Mouse (Mus musculus): ENCODE measurements around the gene Rpl38.
A peak's percentile ranks its signal among the peaks of the same experiment; 100 is the strongest.

Gene Rpl38

GRCm38 (mm10) chr11:114682321-114682900 is 14.1 kb downstream of the Rpl38 start:
- no peak for DNase-seq

GRCm38 (mm10) chr11:114683029-114683721 is 14.9 kb downstream of the Rpl38 start:
- DNase-seq, result no peak

GRCm38 (mm10) chr11:114683722-114684621 is 15.6 kb downstream of the Rpl38 start:
- peak in 1 of 2 experiments; percentile 22 for DNase-seq

- peak; percentile 30 to 67 for DNase-seq
These were observed 16.5 kb downstream of the Rpl38 start for GRCm38 (mm10) chr11:114684627-114685373.

GRCm38 (mm10) chr11:114685526-114686040 is 17.3 kb downstream of the Rpl38 start:
- DNase-seq, result no peak

GRCm38 (mm10) chr11:114686221-114686959 is 18.1 kb downstream of the Rpl38 start:
- no peak for DNase-seq

GRCm38 (mm10) chr11:114687574-114688188 is 19.4 kb downstream of the Rpl38 start:
- DNase-seq, result peak; percentile 27 to 31

GRCm38 (mm10) chr11:114688729-114689128 is 20.4 kb downstream of the Rpl38 start:
- no peak for DNase-seq

GRCm38 (mm10) chr11:114690192-114690591 is 21.9 kb downstream of the Rpl38 start:
- no peak for DNase-seq

- no peak for DNase-seq
These were observed 23.3 kb downstream of the Rpl38 start for GRCm38 (mm10) chr11:114691454-114692182.

GRCm38 (mm10) chr11:114692601-114693000 is 24.3 kb downstream of the Rpl38 start:
- DNase-seq, result no peak

GRCm38 (mm10) chr11:114693456-114693855 is 25.1 kb downstream of the Rpl38 start:
- DNase-seq, result no peak

GRCm38 (mm10) chr11:114694451-114694850 is 26.1 kb downstream of the Rpl38 start:
- DNase-seq, result no peak

- DNase-seq, result no peak
These were observed 30.2 kb downstream of the Rpl38 start for GRCm38 (mm10) chr11:114698496-114698895.

GRCm38 (mm10) chr11:114699511-114699910 is 31.2 kb downstream of the Rpl38 start:
- peak; percentile 70 to 83 for DNase-seq

GRCm38 (mm10) chr11:114702311-114702995 is 34.1 kb downstream of the Rpl38 start:
- no peak for DNase-seq

- DNase-seq, result no peak
These were observed 34.7 kb downstream of the Rpl38 start for GRCm38 (mm10) chr11:114702996-114703361.

- DNase-seq, result no peak
These were observed 36.0 kb downstream of the Rpl38 start for GRCm38 (mm10) chr11:114704071-114704913.

- no peak for DNase-seq
These were observed 38.0 kb downstream of the Rpl38 start for GRCm38 (mm10) chr11:114706358-114706757.

Data from kidney, postnatal 4 days (tissue).